Mouse (Mus musculus) lung, adult 2 months (tissue): ENCODE results near the gene Foxn3. TPM values are rescaled to one million over a fixed set of nuclear protein-coding genes. Genes with fewer than 3 reads are reported as not detected.

Source experiments
- DNase-seq: peaks from one replicate; pipeline ENCODE4 v3.0.0; 2022
- H3K4me1 ChIP-seq: fragments of 200-500 bp; 2 replicates; pipeline ENCODE4 v1.6.1; 2011; ENCODE audit warnings: low read length; ENCODE audit not compliant: control insufficient read depth, insufficient read depth
- H3K4me3 ChIP-seq: fragments of 200-500 bp; replicated peaks from 2 replicates; pipeline ENCODE3; 2011; ENCODE audit warnings: low read depth, mild to moderate bottlenecking, control low read depth, low read length; ENCODE audit errors: extremely low read depth
- CTCF ChIP-seq: fragments of 200-500 bp; IDR thresholded peaks from 2 replicates; pipeline ENCODE4 v1.5.1; 2011; ENCODE audit warnings: mild to moderate bottlenecking, low read length, control low read depth; ENCODE audit not compliant: insufficient read depth
- POLR2A ChIP-seq: fragments of 200-500 bp; IDR thresholded peaks from 2 replicates; pipeline ENCODE4 v1.6.1; 2011; ENCODE audit warnings: low read depth, mild to moderate bottlenecking, control low read depth, low read length, borderline replicate concordance; ENCODE audit errors: extremely low read depth
- WGBS: fragments of 180-500 bp; shearing (Covaris S2); methylation state at CpG from one replicate; pipeline ENCODE4 v1.1.7; 2018; 5-methylcytosine and 5-hydroxymethylcytosine counted together
- polyA plus RNA-seq: library from polyadenylated mRNA; depleted of rRNA; stranded (reverse); fragments of >200 nt; gene quantifications from 2 replicates; pipeline ENCODE4 v1.2.3, GENCODE M21; 2012

Gene Foxn3
- polyA plus RNA-seq, 1 experiment = 48.2 TPM

- 85% methylated on average over 5 of the region's 5 CpGs for WGBS
Observed at GRCm38 (mm10) chr12:99219812-99220211, 343.6 kb downstream of the Foxn3 start.

GRCm38 (mm10) chr12:99217145-99217698 lies 346.2 kb downstream of the Foxn3 start:
- 50% methylated on average over 7 of the region's 7 CpGs for WGBS
- no peak overlapping the region for H3K4me3 ChIP-seq
- peak; percentile 3 for DNase-seq
- H3K4me1 ChIP-seq = peaks cover 31% of the 10 kb centered on the region
- TF ChIP-seq POLR2A (no peak), CTCF (no peak)

More at GRCm38 (mm10) chr12:99219812-99220211, 343.6 kb downstream of the Foxn3 start:
- no peak for DNase-seq
- TF ChIP-seq CTCF = no peak
- no peak overlapping the region for H3K4me3 ChIP-seq
- peaks cover 26% of the 10 kb centered on the region for H3K4me1 ChIP-seq

GRCm38 (mm10) chr12:99216341-99216761 lies 347.0 kb downstream of the Foxn3 start:
- TF ChIP-seq POLR2A (no peak), CTCF (no peak)
- 60% methylated on average over 5 of the region's 5 CpGs for WGBS
- peak; percentile 4 for DNase-seq
- Histone ChIP-seq H3K4me1 (peaks cover 31% of the 10 kb centered on the region), H3K4me3 (no peak overlapping the region)

GRCm38 (mm10) chr12:99215521-99216255 lies 347.7 kb downstream of the Foxn3 start:
- H3K4me1 ChIP-seq = peaks cover 31% of the 10 kb centered on the region
- TF ChIP-seq POLR2A = no peak
- TF ChIP-seq CTCF = peak; percentile 51; the same call in 1 of the 2 replicates
- H3K4me3 ChIP-seq = no peak overlapping the region
- WGBS = 64% methylated on average over 11 of the region's 11 CpGs
- peak; percentile 20 for DNase-seq

- Histone ChIP-seq H3K4me1 (peaks cover 31% of the 10 kb centered on the region), H3K4me3 (no peak overlapping the region)
- peak; percentile 9 for DNase-seq
- WGBS = 62% methylated on average over 5 of the region's 5 CpGs
- no peak for TF ChIP-seq POLR2A
- TF ChIP-seq CTCF = no peak
Observed at GRCm38 (mm10) chr12:99214098-99214497, 349.3 kb downstream of the Foxn3 start.

GRCm38 (mm10) chr12:99213218-99213617 lies 350.2 kb downstream of the Foxn3 start:
- no peak for DNase-seq
- no peak overlapping the region for H3K4me3 ChIP-seq
- 82% methylated on average over 12 of the region's 12 CpGs for WGBS
- no peak for TF ChIP-seq CTCF
- TF ChIP-seq POLR2A = no peak
- peaks cover 31% of the 10 kb centered on the region for H3K4me1 ChIP-seq

GRCm38 (mm10) chr12:99209801-99210200 lies 353.6 kb downstream of the Foxn3 start:
- no peak overlapping the region for H3K4me3 ChIP-seq
- no peak for DNase-seq
- no peak for TF ChIP-seq CTCF
- no peak for TF ChIP-seq POLR2A
- peaks cover 9% of the 10 kb centered on the region for H3K4me1 ChIP-seq
- 79% methylated on average over 8 of the region's 8 CpGs for WGBS

GRCm38 (mm10) chr12:99208251-99208650 lies 355.1 kb downstream of the Foxn3 start:
- no peak overlapping the region for H3K4me3 ChIP-seq
- TF ChIP-seq CTCF (no peak), POLR2A (no peak)
- no peak for DNase-seq
- WGBS = 76% methylated on average over 9 of the region's 9 CpGs
- H3K4me1 ChIP-seq = peaks cover 4% of the 10 kb centered on the region; the same call in 1 of the 2 replicates

- TF ChIP-seq POLR2A = no peak
- TF ChIP-seq CTCF = peak; percentile 22; the same call in 1 of the 2 replicates
- no peak for DNase-seq
- Histone ChIP-seq H3K4me3 (no peak overlapping the region), H3K4me1 (peaks cover 4% of the 10 kb centered on the region; the same call in 1 of the 2 replicates)
- WGBS = 62% methylated on average over 15 of the region's 15 CpGs
Observed at GRCm38 (mm10) chr12:99207014-99207612, 356.3 kb downstream of the Foxn3 start.
